Comparison of ENCODE assay signal across 9 mouse cellular contexts in genomic region chr5:34576286-34576685, GRCm38 (mm10).
"Had no signal": no experiment of that assay in that cellular context is flagged by ENCODE, and none has a peak within 500 bp of the region (broad histone marks: within the 10 kb centered on the region; RNA-seq: fewer than 3 reads in every experiment).

No protein-coding gene starts in this region.

- H3K4me3 ChIP-seq: limb, embryonic 13.5 days; neural tube, embryonic 12.5 days had no signal

- H3K27ac ChIP-seq: limb, embryonic 13.5 days; midbrain, embryonic 13.5 days; neural tube, embryonic 12.5 days; stomach, postnatal 0 days had no signal

- H3K36me3 ChIP-seq: midbrain, embryonic 13.5 days; neural tube, embryonic 12.5 days had no signal

- DNase-seq: kidney, adult 18-20 months; kidney, postnatal 14 days; left cerebral cortex, postnatal 4 days; lung, adult 18-20 months; thymus, postnatal 4 days had no signal

- H3K9ac ChIP-seq: limb, embryonic 13.5 days; midbrain, embryonic 13.5 days; neural tube, embryonic 12.5 days had no signal

- ATAC-seq: midbrain, embryonic 13.5 days had no signal

- H3K9me3 ChIP-seq: limb, embryonic 13.5 days; midbrain, embryonic 13.5 days; neural tube, embryonic 12.5 days had no signal

- H3K27me3 ChIP-seq: limb, embryonic 13.5 days; midbrain, embryonic 13.5 days; neural tube, embryonic 12.5 days had no signal
